Mouse (Mus musculus) CD8-positive naive resting alpha-beta T cell, adult 2 months (primary cell): ENCODE measurements at regions not wholly inside any gene's neighbourhood (a gene's known extent, or its start where the extent isn't known, plus 50 kb on each side); places are given as distances from the start of the nearest gene placed in this dataset.
"Not testable (repeated sequence)": the region's sequence is repeated elsewhere in the genome, so short reads cannot be mapped to it uniquely, and the experiment has no call there.

Source experiments
- DNase-seq, 2 experiments: peaks; one replicate each; pipeline ENCODE4 v3.0.0; 2022; ENCODE audit warnings: low read depth in 2 of 2, low spot score in 2 of 2

DNA sequence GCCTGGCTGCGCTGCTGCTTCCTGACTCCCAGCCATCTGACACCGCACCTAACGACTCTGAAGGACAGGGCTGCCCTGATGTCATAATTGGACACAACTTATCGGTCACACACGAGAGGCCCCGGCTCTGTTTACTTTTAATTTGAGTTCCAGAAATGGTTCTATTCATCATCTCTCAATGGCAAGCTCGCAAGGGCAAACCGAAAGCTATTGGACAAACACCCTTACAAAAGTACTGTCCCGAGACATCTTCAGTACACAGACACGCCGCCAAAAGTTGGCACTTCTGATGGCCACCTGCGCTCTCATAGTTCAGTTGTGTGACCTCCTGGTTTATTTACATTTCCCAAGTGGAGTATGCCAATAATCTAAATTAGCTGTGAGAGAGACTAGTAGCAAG, 274.9 kb downstream of the Gxylt1 start:
- no peak for DNase-seq

DNA sequence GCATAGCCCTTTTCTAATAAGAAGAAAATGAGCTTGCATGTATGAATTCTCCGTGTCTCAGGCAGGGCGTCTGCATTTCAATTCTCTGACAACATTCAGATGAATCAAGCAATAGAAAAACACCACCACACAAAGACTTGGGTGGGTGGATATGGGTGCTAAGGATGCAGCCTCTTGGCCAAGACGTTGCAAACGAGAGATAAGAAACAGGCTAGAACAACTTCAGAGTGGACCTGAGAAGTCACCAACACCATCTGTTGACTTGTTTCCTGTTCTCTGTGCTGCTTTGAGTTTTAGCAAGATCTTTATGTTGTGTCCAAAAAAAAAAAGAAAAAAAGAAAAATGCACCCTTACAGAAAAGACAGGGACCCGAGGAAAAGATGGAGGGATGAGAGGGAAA, 277.0 kb downstream of the Gxylt1 start:
- DNase-seq = no peak

DNA sequence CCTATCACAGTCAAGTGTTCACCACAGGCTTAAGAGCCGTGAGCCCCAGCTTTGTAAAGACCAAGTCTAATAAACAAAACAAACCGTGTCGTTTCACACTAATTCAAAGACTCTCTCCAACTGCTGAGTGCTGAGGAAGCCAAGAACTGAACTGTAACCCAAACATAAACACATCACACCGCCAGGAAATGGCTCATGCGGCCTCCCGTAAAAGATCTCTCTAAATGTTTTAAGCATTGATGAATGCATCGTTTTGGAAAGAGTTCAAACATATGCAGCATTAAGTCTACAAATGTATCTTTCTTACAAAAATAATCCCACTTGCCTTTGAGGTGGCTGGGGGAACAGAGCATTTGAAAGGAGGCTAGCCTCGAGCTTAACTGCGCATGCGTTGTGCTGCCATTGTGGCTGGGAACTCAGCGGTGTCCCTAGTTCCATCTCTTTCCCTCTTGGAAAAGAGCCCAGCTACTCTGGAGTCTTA, 280.7 kb downstream of the Gxylt1 start:
- no peak for DNase-seq

DNA sequence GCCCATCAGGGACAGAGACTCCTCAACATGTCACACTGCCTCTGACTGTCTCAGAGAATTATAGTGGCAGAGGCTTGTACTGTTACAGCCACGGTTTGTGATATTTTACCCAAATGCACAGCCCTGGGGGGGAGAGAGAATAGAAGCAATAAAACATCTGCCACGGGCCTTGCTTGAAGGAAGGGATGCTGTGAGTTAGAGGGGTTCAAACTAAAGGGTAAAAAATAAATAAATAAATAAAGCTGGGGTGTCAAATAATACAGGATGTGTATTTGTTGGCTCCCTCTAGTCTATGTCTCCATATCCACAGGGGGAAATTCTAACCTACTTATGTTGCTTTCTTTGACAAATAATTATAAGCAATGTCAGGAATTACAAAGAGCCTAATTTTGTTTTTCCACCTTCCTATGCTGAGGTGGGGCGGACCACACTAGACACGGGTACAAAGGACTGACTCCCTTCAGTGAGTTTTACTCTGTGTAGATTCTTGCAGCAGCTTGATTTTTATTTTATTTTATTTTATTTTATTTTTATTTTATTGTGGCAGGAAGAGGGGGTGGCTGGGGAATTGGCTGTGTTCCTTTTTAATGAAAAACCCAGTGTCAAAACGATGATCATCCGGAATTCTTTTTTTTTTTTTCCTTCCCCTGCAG, 281.3 kb downstream of the Gxylt1 start:
- no peak for DNase-seq

DNA sequence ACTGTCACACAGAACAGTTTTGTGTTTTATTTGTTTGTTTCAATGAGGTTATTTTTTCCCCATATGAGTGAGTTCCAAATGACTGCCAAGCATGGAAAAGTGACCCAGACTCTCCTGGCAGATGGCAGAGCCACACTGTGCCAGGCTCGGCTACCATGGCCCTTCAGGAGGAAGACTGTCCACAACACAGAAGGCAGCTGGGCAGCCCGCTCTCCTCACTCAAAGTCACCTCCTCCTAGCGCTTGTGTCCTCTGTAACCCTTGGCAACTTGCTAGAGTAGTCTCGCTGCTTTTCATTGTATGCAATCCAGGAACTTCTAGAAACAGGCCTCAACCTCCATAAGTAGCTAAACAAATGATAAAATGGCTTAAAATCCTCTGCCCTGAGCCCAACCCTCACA, 299.2 kb downstream of the Gxylt1 start:
- no peak for DNase-seq

DNA sequence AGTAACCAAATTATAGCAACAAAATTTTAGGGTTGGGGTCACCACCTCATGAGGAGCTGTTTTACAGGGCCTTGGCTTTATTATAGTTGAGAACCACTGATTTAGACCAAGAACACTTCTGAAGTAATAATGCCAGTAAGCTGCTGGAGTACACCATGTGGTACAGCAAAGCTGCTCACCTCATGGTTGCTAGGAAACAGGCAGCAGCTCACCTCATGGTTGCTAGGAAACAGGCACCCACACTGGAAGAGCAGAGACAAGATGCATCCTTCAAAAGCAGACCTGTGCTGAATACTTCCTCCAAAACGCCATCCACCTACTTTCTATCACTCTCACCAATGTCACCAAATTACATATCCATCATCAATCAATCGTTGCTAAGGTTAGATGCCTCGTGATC, 300.0 kb downstream of the Gxylt1 start:
- DNase-seq = no peak

DNA sequence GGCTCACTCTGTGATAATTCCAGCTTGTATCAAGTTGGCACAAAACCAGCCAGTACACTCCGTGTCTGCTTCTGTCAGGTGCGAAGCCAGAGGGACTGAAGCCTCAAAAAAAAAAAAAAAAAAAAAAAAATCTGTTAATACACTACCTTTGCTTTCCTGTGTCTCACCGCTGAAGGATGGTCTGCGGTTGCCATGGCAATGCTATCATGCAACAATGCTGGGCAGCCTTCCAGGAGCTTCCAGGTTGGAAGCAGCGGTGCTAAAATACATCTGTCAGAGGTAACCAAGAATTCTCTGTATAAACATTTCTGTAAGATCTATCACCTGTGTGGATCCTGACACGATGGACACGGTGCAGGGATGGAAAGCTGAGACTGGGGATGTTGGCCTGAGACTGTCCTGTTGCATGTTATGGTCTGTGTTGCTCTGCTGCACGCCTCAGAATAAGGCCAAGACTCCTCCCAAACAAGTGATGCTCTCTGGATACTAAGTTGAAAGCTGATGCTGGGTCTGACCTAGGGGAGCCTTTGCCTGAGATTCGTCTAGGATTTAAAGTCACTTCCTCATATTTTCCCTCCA, 301.2 kb downstream of the Gxylt1 start:
- no peak for DNase-seq

DNA sequence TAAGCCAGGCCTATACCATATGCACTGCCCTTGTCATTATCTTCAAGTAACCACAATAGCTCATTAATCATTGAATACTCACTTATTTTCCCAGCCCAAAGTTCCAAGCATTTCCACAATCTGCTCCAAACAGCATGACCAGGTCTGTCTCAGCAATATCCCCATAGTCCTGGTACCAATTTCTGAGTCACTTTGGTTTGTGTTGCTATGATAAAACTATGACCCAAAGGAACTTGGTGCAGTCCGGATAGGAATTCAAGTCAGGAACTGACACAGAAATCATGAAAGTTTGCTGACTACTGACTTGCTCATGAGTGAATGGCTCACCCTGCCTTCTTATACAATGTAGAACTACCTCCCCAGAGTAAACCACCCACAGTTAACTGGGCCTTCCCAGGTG, 309.4 kb downstream of the Gxylt1 start:
- DNase-seq = no peak

DNA sequence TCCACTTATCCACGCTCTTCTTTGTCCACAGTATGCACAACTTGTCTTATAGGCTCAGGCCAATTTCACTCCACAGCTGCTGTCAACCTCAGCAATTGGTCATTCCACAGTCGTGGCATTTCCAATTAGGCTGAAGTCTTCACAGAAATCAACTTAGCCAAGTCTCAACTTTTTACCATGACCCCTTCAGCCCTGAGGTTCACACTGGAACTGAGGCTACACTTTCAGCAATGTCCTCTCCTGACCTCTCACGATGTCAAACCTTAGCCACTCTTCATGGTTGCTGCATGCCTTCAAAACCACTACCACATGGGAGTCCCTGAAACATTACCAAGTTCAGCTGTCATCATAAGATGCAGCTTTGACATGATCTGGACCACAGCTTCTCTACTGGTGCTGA, 310.1 kb downstream of the Gxylt1 start:
- no peak for DNase-seq

DNA sequence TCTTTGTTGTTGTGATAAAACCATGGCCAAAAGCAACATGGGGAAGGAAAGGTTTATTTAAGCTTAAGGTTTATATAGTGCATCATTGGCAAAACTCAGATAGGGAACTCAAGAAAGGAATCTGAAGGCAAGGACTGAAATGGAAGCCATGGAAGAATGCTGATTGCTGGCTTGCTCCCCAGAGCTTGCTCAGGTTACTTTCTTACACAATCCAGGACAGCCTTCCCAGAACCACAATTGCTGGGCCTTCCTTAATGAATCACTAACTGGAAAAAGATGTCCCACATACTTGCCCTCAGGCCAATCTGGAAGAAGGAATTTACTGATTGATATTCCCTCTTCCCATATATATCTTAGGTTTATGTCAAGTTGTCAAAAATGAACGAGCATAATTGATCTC, 310.8 kb downstream of the Gxylt1 start:
- DNase-seq = no peak

DNA sequence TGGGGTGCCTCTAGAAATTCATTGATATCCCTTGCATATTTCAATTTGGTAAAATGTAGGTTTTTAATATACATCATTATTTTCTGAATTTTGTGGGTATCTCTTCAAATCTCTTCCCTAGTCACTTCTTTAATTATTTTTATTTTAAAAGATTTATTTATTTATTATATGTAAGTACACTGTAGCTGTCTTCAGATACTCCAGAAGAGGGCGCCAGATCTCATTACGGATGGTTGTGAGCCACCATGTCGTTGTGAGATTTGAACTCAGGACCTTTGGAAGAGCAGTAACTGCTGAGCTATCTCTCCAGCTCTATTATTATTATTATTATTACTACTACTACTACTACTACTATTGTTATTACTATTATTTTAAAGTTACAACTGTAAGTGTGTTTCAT, 324.1 kb downstream of the Gxylt1 start:
- DNase-seq = not testable (repeated sequence)

DNA sequence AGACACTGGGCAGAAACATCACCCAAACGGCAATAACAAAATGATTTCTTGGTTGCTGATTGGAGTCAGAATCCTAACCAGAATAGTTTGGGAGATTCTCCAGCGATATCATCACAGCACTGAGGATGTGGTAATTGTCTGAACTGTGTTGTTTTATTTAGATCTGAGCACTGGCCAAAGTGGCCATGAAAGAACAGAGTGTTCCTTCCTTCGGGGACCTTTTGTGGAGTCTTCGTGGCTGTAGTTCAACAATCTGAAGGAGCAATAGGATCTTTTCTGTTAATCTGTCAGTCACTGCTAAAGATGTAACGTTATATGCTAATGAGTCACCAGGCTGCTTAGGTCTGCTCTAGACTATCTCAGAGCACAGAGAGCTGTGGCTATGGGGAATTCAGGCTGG, 328.8 kb downstream of the Gxylt1 start:
- no peak for DNase-seq

DNA sequence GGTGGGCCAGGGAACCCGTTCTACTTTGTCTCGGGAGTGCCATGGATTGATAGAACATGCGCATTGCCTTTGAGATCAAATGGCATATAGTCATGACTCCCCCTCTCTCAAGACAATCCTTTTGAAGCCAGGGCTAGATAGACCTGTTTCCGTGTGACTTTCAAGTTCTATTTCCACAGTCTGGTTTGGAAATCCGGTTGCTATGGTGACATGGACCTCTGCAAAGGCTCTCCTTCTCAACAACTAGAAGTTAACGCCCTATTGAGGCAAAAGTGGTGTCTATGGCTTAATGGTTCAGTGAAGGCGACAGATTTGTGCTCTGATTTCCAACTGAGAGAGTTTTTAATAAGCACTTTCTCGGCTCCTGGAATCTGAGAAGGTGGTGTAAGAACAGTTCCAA, 371.2 kb downstream of the Gxylt1 start:
- no peak for DNase-seq

DNA sequence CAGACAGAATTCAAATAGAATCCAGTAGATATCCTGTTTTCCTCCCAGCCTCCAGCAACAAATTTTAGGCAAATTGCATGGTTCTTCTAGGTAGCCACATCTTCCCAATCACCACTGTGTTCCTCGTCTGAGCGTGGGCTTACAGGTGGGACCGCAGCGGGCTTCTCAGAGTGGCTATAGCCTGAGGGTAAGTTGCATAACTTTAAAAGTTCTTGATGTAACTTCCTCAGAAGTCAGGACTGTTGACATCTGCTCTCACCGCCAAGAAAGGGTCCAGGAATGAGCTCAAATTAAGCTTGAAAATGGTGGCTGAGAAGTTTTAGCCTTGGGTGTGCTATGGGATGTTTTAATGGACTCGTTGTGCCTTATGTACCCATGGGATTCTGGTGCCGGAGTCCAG, 377.7 kb downstream of the Gxylt1 start:
- no peak for DNase-seq

DNA sequence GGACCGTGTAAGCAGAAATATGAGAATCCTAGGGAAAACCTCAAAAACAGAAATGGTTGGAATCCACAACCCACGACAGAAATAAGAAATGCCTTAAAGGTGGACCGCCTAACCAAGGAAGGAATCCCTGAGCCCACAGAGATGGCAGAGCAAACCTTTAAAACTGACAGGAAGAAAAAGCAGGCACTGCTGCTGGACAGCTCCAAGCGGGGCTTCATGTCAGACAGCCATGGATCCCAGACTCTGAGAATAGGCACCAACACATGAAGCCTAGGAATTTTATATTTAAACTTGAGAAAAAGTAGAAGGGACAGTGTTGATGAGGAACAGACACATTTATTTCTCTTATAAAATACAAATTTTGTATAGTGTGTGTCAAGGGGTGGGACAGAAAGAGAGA, 379.1 kb downstream of the Gxylt1 start:
- DNase-seq = no peak

DNA sequence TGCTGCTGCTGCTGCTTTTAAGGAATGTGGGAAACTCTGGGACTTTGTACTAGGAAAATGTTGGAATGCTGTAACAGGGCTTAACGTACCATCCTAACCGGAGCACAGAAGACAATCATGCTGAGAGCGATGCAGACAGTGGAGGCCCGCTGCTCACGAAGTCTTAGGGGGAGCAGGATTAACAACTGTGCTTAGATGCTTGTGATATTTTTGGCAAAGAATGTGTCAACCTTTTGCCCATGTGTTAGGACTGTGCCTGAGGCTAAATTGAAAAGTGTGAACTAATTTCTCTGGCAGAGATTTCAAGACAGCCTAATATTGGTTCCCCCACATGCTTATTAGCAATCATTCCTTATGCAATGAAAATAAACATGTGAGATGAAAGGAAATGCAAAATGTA, 398.5 kb downstream of the Gxylt1 start:
- DNase-seq = no peak

DNA sequence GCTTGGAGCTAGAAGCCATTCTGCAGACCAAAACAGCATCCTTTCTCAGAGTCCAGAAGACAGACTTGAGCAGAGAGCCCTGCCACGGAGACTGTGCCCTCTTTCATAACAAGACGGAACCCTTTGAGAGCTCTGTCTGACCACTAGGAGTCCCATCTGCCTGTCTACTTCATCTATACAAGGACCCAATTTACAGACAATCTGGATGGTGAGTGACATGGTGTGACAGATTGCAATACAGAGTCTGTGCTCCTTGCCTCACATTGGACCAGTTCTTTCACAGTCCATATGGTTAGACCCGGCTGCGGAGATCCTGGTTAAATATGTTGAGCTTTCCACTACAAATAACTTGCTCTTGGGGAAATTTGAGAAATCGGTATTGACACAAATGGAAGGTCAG, 410.9 kb downstream of the Gxylt1 start:
- no peak for DNase-seq

DNA sequence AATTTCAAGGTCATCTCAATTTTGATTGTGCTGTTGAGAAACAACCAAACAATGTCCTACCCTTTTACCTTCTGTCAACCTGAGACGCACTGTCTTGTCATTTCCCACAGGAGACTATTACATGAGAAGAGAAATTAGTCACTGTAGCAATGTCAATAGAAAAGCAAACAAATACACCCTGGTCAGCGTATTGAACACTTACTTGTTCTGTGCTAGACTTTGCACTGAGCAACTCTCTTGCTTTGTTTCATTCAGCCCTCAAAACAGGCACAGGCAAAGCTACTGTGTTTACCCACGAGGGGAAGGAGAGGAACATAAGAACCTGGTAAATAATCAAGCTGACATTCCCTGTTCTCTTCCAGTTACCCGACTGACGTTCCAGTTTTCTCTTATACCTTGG, 424.1 kb downstream of the Gxylt1 start:
- DNase-seq = no peak

DNA sequence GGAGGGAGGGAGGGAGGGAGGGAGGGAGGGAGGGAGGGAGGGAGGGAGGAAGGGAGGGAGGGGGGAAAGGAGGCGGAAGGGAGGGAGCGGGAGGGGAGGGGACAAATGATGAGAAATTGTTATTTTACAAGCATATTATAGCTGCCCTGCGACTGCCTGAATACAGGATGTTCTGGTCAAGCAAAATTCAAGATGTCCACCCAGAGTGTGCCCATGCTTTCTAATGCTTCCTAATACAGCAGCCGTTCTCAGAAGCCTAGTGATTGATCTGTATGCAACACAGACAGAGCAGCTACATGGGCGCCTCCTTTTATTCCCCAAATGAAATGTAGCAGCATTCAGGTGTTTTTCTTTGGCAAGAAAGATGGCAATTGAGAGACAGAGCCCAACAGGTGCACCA, 434.9 kb downstream of the Gxylt1 start:
- no peak for DNase-seq

DNA sequence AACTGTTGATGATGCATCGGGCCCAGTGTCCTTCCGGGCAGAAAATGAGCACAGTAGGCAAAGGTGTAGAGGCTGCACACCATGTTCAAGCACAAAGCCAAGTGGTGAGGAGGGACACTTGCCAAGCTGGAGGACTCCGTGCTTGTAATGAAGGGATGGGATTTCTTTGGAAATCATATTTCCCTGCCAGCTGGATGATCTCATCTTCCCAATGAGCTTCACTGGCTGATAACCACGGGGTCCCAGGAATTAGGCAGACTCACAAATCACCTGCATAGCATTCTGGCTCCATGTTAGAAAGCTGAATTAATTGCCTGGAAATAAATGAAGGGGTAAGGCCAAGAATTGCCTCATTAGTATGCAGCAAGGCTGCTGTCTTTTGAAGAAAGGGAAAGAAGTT, 435.4 kb downstream of the Gxylt1 start:
- no peak for DNase-seq

DNA sequence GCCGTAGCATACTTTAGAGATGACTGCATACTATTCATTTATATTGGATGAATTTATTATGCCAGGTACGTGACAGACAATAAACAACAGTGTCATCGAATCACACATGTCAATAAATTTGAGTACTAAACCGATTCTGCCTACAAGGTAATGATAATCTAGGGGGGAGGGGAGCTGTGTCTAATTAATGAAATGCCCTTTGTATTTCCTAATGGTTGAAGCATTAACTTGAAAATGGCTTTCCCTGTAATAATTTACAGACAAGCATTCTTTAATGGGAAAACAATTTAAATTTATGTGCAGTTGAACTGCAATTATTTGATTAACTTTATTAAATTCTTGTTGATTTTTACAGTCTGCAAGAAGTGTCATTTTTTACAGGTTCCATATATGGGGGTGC, 429.5 kb downstream of the Pdzrn4 start:
- DNase-seq = no peak
